Mouse (Mus musculus) kidney, postnatal 14 days (tissue): ENCODE data around the gene Ptprt.

Source experiments
- DNase-seq: peaks from one replicate; pipeline ENCODE4 v3.0.0; 2022; ENCODE audit warnings: mixed read lengths

Gene Ptprt

DNA sequence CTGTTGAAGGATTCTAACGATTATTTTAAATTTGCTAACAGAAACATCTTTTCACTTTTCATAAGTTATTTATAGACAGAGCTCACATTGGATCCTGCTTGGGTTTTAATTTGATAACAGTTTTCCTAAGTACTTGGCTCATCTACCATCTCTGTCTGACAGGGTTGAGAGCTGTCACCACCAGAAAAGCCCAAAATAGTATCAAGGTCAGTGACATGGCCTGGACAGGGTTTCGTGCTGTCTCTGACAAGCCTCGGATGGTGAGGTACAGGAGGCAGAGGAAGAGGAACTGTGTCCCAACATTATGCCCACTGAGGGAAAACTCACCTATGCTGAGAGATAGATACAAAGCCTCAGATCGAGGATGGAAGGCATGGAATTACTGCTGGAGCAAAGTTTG lies 79.3 kb downstream of the Ptprt start:
- no peak for DNase-seq

DNA sequence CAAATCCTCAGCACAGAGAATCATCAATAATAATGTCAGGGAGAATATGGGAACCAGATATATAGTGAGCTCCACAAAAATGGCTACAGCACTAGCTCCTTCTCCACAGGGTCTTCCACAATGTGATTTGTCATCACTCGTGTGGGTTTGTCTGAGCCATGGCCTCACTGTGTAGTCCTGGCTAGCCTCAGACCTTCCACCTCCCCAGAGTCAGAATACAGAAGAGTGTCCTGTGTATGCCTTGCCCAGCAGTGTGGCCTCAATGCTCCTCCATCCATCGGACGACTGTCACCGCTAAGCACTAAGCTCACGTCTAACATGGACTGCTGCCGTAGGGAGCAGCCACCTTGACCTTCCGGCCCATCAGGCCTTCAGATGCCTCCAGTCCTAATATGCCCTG lies 83.1 kb downstream of the Ptprt start:
- no peak for DNase-seq

DNA sequence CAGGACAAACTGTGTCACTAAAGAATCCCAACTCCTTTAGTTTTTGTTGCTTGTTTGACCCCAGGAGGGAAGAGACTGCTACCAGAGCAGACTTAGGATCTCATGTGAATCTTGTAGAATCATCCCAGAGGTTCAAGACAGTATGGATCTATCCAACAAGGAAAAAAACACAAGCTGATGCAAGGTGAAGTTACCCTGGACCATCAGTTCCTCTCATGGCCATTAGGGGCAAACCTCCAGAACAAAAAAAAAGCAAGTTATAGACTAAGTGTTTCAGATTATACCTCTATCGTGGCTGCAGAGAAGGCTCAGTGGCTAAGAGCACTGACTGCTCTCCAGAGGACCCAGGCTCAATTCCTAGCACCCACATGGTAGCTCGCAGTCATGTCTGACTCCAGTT lies 88.1 kb downstream of the Ptprt start:
- no peak for DNase-seq

DNA sequence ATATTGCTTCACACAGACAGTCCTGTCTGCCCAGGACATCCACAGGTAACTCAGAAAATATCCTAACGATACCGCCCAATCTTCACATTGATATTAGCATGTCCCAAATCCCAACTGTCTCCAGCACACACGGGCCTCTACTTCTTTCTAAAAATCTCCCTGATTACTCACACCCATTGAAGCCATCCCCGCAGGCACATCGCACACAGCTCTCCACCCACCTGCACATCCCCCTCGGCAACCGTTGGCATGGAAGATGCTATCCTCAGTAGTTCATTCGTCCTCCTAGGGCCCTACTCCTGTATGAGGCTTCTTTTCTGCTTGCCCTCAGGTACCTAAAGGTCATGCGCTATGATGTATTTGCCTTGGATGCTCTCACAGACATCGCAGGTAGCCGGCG lies 89.9 kb downstream of the Ptprt start:
- no peak for DNase-seq

DNA sequence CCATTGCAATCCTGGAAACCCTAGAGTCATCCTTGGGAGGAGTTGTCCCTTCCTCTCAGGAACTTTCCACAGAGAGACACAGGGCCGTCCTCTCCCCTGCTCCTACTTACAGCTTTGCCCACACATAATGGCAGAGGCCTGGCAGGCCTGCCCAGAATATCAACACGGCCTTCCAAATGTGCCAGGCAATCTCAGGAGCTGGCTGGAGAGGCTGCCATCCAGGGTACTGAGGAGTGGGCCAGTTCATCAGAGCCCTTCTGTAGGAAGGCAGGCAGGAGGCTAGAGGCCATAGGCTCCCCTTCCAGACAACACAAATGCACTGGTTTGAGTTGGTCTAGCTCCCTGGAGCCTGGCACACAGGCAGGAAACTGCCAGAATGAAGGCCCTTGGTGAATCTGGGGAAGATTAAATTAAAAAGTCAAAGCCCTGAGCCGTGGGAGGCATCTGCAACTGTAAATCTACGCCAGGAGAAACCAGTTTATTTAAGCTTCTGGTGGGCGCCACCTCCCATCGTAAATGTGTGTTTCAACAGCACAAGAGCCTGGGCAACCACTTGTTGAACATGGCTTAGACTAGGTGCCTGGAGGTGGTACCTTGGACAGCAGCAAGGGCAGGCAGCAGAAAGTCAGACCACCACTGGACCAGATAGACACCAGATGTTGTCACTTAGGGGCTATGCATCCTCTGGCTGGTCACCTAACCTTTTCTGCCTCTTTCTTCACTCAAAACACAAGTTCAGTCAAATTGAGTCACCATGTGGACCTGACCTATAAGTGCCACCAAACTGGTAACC lies 92.4 kb downstream of the Ptprt start:
- DNase-seq: peak; percentile 4

DNA sequence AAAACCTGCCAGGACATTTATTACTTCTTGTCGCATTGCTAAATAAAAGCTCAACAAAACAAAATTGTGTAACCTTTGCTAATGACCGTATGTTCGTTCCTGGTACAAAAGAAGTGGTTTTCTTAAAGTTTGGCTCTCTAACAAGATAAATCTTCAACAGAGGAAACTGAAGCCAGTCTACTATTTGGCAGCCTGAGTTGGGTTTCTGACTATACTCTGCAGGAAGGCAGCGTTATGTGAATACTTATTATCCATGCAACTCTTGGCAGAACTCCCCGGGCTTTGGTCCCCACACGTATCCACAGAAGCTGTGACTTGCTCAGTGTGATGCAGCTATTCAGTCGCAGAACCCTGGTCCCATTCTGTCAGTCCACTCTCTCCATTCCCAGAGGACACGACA lies 112.6 kb downstream of the Ptprt start:
- DNase-seq: no peak

DNA sequence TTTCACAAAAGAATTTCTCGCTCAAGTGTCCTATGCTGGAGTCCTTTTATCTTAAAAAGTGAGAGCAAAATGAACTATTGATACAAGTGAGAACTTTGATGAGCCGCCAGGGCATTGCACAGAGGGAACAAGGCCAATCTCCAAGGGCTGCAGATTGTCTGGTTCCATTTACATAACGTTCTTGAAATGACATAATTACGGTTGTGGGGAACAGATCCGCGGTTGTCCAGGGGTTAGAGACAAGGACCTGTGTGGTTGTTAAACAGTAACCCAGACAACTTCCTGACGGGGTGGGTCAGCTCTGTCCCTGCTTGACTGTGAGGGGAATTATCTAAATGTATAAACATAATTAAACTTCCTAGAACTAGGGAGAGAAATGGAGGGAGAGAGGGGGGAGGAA lies 129.3 kb downstream of the Ptprt start:
- DNase-seq: no peak

DNA sequence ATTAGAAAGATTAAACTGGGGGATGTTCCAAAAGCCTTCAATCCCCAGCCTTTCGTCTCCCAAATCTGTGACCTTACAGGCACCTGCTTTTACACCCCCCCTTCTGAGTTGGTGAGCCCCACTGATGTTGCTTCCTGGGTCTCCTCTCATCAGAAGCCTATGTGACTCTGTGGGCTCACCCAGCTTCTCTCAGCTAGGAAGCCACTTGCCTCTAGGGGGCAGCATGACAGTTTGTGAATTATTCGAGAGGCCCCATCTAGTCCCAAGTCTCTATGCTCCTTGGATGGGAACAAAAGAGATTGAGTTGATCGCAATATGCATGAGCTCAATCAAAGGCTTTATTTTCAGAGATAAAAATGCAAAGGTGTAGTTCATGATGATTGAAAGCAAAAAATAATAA lies 132.0 kb downstream of the Ptprt start:
- DNase-seq: no peak

DNA sequence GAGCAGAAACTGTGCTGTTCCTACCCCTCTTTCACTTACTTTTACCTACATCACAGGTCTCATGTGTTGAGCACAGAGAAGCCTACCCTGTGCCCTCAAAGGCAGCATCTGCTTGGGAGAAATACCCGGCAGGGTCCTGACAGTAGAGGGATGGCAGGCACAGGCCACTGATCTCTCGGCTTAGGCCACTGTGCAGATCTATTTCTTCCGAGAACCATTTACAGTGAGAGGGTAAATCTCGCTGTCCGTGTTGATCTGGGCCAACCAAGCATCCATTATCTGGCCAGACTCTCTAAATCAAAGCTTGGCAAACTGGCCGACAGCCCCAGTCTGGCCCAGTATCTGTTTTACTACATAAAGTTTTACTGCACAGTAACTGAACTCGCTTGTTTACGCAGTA lies 145.0 kb downstream of the Ptprt start:
- DNase-seq: no peak

DNA sequence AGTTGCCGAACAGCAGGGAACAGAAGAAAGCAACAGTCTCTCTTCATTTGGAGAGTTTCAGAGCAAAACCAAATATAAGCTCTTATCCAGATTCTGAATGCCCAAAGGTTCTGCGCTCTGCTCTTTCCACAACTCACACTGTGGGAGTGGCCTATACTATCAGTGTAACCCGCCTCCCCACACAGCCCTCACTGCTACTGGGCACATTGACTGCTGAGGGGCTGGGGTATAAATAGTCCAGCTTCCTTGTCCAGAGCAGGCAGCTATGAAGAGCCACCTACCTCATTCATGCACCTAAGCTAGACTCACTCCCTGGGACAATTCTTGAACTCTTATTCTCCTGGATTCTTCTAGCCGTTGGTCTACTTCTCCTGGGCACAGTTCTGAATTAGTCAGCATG lies 147.9 kb downstream of the Ptprt start:
- DNase-seq: no peak

DNA sequence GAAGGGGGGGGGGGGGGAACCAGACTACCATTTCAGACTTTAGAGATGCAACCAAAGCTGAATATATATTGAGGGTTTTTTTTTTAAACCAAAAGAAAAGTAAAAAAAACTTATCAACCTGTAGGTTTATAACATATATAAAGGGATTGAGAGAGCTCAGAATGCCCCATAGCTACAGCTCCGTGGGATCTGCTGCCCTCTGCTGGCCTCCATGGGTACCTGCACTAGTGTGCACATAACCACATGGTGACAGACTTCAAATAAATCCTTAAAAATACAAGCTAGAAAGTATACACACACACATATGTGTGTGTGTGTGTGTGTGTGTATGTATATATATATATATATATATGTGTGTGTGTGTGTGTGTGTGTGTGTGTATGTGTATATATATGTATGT lies 148.9 kb downstream of the Ptprt start:
- no peak for DNase-seq

DNA sequence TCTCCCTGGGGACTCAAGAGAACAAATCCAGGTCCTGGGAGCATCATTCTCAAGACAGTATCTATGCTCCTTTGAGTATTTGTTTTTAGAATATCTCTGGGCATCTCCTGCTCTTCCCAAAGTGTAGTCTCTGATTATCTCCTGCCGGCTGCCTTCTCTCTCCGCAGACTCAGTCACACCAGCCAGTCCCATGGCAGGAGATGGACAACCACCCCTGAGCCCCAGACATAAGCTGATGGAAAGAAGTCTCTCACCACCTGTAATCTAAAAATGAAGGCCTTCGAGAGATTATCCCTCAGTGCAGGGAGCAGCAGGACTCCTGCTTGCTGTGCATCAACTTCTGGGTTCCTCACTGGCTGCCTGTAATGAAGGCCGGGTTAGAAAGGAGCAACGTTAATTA lies 151.9 kb downstream of the Ptprt start:
- no peak for DNase-seq

DNA sequence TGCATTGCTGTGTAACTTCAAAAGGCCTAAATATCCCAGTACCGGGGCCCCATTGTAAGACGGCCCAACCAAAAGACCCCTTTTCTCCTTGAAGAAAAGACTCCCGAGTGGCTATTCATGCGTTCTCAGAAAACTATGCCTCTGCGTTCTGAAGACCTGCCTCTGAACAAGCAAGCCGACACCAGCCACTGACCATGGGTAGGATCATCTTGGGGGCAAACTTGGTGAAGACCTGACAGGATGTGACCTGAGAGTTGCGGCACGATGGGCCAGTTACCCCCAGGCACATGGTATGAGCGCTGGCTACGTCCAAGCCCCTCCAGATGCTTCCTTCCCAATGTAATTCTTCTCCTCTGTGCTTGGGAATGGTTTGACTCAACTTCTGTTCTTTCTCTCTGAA lies 153.3 kb downstream of the Ptprt start:
- DNase-seq: no peak

DNA sequence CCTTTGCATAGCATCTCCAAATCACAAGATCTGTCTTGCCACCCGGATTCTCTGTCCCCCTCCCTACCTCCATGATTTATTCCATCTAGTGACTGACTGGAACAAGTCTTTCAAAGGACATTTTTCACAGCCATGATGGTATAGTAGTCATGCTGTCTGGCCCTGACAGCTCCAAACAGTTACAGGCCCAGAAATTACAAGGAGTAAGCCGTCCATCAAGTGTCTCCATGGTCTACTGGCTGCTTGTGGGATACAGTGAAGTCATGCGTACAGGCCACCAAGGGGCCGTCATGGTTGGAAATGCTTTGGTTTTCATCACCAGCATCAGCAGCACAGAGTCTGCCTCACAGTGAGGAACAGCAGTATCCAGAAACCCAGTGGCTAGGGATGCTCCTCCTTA lies 156.1 kb downstream of the Ptprt start:
- no peak for DNase-seq

DNA sequence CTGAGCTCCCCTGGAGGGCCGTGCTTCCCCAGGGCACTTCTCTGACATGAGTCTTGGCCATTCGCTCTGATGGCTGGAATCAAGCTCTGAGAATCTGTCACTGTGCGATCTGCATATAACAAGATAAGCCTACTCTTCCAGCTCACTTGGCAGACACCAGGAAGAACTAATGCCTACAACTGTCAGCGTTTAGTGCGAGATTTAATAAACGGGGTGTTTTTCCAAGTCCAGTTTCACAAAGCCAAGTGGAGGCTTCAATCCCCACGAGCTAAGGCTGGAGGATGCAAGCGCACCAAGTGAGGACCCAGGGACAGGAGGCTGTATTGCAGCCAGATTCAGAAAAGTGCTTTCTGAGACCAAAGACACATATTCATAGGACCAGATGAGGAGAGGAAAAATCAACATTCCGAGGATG lies 161.4 kb downstream of the Ptprt start:
- no peak for DNase-seq

DNA sequence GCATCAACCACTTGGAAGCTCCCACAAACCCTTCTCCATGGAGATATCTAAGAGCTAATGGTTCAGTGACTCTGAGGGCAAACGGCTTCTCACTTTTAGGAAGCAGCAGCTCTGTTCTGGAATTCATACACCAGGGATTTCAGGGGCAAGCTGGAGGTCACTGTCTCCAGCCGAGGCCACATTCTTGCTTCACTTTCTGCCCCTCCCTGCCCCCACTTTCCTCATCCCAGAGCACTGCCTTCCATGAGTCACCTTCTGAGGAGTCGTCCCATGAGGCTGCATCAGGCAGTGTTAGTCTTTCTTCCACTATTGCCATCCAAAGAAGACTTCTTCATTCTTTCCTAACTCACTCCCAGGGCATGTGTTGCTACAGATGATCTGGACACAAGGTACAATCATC lies 162.8 kb downstream of the Ptprt start:
- DNase-seq: no peak

DNA sequence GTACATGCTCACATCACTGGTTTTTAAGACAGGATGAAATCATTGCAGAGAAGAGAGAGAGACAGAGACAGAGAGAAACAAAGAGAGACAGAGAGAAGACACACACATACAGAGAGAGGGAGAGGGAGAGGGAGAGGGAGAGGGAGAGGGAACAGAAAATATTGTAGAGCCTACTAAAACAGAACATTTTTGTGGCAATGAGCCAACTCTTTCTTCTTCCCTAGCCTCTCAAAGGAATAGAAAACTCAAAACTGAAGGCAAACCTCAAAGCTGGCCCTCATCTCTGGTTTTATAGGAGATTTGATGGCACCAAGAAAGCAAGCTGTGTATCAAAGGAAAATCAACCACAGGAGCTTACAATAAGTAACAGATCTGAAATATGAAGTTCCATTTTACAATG lies 176.9 kb downstream of the Ptprt start:
- no peak for DNase-seq

DNA sequence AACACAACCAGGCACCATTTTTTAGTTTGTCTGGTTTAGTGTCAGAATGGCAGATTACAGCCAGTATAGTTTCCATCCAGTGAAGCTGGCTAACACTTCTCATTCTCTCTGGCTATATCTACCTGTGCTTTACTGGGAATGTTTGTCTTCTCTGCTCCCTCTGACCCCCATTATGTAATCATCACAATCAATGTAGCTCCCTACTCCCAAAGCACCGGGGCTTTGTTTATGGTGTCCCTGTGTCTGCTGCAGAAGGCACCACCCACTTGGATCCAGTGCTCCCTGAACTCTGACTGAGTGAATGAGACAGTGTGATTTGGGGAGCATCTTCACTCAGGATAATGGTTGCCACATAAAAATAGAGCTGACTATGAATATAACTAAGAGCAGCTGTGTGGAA lies 217.8 kb downstream of the Ptprt start:
- no peak for DNase-seq

DNA sequence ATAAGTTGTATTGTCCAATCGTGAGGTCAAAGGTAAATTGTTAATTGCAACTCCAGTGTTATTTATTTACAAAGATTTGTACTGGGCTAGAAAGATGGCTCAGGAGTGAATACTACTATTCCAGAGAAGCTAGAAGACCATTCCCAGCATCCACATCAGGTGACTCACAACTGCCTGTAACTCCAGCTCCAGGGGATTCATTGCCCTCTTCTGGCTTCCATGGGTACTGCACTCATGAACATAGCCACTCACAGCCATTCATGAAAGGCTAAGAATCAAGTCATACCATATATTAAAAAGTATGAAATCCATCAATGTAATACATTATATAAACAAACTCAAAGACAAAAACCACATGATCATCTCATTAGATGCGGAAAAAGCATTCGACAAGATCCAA lies 224.3 kb downstream of the Ptprt start:
- DNase-seq: no peak

DNA sequence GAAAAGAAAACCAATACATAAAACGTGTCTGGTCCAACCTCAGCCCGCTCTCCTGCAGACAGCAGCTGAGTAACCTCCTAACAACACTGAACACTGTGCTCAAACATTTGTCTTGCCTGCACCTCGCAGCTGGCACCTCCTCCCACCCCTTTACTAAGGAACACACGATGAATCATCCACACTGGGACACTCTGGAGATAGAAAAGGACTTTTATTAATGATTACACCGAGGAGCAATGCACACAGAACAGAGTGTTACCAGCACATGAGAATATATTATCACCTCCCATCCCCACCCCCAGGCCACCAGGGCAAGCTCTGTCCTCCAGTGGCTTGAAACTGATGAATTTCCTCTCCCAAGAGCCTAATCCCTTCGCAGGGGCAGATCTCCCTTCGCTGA lies 230.8 kb downstream of the Ptprt start:
- no peak for DNase-seq

DNA sequence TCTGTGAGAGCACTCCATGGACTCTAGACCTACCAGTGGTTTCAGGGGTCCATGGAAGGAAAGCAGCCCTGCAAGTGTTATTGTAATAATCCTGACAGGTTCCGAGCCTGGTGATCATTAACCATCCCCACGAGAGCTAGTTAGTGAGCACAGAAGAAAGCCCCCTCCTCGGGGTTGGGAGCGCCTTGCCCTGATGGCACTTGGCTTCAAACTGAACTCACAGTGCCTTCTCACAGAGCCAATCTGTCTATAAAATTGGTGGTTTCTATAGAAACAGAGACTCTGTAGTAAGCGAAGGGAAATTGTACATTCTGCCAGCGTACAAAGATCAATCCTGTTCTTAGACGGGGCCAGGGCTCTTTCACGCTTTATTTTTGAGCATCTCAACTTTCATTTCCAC lies 234.8 kb downstream of the Ptprt start:
- no peak for DNase-seq

DNA sequence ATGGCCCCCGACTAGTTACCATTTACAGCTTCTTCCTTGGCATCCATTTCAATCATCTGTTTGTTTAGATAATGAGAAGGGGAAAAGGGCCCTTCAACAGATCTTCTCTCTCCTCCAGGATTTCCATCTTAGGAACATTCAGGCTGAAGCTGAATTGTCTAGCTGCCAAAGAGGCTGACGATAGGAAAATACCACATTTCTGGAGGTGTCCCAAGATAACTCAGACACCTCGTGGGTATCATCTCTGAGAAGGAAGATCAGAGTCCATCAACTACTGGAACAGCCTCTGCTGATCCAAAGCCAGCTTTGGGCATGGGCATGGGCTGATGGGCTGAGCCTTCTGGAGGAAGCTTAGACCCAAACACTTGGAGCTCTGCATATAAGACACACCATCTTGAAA lies 242.8 kb downstream of the Ptprt start:
- DNase-seq: no peak

DNA sequence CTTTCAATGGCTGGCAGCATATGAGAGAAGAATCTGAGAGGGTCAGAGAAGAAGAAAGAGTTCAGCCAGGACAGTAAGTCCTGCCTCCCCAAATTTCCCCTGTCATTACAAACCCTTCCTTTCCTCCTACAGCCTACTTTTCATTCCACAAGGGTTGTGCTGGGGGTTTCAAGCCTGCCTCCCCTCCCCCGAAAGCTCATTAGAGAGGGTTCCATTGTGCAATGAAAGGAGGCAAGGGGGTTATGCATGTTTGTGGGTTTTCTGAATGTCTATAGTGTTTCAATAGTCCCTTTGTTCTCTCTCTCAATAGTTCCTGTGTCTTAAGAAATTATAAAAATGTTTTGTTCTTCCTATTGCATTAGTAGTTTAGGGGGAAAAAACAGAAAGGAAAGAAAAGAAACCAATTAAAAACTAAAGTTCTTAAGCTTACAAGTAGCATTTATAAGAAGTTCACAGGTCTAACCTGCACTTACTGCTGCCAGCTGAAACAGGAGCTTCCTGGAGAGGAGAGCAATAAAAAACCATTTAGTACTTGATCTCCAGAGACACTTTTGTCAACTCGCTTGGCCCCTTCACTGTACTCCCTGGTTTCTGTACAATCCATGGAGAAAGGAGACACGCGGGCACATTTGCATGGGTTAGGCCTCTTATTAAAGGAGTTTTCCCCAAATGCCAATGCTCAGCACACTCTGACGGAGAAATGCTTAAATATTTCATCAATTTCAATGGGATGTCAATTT lies 247.7 kb downstream of the Ptprt start:
- DNase-seq: no peak

DNA sequence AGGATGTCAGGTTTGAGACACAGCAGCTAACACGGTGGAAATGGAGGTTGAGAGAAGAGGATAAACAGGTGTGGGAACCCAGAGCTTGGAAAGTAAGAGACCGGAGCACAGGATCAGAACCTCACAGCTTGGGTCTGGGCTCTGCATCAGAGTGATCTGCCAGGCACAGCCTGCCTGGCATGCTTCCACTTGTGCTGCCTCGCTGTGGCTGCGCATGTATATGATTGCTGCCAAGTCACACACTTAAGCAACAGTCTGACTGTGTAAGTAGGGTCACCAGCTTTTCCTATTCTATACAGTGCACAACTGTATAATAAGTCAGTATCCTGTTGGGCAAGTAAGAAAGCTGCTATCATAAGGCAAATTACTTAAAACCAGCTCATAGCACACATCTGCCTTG lies 249.9 kb downstream of the Ptprt start:
- DNase-seq: no peak

DNA sequence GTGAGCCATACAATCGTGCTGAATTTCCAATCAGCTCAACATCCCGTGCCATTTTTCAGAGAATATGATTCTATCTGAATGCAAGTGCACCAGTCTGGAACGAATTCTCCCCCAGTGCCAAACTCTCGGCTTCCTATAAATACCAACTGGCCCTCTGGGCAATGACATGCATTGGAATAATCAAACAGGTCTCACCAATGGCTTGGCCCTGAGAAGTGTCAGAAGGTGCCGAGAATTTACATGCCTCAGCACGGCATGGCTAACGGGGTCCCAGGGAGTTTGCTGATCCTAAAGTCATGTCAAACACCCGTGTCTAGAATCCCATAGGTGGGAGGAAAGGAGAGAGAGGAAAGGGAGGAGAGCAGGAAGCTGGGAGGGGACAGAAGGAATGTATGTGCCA lies 251.7 kb downstream of the Ptprt start:
- peak; percentile 2 for DNase-seq
